Mouse (Mus musculus) CD4-positive helper T cell, adult 2 months (primary cell): ENCODE data around the gene Glipr1l1.
"Not testable (repeated sequence)": the region's sequence is repeated elsewhere in the genome, so short reads cannot be mapped to it uniquely, and the experiment has no call there.

Experiments
- DNase-seq: peaks from one replicate; pipeline ENCODE4 v3.0.0-alpha.2; 2012; ENCODE audit warnings: low read depth, missing footprints, low spot score

Glipr1l1 gene

DNA sequence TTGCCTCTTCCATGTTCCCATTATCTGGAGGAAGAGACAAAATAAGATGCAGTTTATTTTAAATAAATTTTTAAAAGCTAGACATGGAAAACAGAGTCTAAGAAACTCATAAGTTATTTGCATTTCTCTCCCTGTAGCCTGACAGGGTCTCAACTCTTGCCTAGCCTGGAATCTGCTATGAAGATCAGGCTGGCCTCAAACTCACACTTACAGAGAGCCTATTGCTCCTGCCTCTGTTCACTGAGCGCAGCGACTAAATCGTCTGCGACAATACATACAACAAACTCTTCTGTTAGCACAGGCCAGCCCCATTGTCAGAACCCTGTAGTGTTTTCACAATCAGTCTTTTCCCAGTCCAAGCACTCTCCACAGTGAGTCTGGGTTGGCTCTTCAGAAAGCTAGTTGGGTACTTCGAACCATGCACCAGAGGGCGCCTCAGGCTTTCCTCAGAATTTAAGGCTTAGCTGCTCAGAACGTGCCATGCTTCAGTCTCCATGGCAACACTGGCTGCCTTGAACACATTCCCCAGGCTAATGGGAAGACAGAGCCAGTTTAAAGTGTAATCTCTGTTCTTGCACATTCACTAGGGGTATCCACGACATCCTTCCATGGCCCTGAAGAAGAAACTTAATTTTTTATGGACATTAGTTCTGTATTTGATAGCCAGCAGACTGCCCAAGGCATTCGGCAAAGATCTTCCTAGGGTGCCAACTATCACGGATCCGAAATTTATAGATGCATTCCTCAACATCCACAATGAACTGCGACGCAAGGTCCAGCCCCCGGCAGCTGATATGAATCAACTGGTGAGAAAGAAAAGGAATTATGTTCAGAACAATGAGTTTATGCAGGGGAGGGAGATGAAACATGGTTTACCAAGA is at the start of gene Glipr1l1:
Gene Glipr1l1 (plus strand): TSS at position 488 of the 881 bp plus-strand sequence.
- peak; percentile 7 for DNase-seq

DNA sequence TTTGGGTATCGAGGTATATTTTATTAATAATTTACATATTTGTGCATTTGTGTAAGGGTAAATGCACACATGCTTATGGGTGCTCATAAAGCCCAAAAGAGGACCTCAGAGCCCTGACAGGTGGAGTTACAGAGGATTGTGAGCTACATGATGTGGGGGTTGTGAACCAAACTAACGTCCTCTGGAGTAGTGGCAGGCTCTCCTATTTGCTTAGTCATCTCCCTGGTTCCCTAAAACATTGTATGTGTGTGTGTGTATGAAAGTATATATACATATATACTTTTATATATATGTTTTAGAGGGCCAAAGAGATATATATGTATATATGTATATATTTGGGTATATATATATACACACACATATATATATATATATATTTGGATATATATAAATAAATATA is 36.4 kb upstream of the Glipr1l1 start:
- no peak for DNase-seq

DNA sequence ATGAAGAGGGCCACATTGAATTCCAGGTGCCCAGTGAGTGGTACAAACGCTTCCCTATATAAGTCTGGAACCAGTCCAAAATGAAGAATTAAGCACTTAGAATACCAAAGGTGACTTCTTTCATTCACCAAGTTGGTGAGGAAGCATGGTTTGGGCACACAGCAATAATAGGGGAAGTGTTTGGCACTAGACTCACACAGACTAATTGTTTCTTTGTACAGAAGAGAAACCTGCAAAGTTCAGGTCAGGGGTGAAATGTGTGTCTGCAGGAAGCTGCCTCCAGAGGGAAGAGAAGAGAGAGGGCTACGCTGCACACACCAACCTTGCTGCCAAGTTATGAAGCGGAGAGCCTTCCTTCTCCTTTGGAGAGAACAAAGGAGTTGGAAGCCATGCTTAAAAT is 31.3 kb upstream of the Glipr1l1 start:
- not testable (repeated sequence) for DNase-seq

DNA sequence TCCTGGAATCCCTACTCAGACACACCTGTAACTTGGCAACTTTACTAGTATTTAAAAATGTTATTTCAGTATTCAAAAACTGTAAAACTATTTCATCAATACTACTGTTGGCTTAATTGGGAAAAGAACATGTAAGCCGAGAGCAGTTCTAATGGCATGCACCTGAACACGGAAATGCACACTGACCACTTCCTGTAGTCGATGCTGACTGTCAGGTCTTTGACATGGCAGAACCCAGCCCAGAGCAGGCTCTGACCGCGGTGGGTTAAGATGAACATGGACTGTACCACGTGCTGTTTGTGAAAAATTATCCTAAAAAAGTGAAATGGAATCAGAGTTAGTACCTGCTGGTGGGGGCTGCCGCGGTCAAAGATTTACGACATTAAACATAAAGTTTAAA is 16.5 kb upstream of the Glipr1l1 start:
- DNase-seq: not testable (repeated sequence)

DNA sequence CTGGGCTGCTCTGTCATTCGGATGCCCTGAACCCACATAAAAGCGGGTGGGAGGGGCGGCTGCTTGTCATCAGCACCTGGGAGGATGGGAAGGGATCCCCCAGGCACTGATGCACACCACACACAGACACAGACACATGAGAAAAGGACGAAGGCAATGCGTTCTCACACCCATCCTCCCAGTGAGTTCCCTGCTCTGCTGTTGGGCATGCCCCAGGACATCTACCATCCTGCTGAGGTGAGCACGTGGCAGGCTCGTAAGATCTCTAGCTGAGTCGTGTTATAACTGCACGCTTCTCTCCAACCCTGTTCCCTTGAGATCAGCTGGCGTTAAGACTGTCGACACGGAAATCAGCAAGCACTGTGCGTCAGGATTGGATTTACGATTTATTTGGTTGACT is 15.7 kb upstream of the Glipr1l1 start:
- DNase-seq: not testable (repeated sequence)

DNA sequence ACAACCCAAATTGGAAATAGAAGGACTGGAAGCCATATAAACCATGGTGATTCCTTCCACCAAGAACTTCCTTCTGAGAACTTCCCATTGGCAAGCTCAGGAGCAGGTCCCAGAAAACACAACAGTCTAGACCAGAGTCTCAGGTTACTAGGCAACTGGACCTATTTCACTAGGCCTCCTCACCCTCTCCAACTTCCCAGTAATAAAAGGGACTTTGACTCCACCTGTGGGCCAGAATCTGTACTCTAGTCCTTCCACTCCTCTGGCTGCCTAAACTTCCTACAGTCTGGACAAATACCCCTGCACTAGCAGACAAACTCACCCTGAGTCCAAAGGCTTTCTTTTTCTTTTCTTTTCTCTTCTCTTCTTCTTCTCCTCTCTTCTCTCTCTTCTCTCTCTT is 8.8 kb upstream of the Glipr1l1 start:
- DNase-seq: peak; percentile 3

DNA sequence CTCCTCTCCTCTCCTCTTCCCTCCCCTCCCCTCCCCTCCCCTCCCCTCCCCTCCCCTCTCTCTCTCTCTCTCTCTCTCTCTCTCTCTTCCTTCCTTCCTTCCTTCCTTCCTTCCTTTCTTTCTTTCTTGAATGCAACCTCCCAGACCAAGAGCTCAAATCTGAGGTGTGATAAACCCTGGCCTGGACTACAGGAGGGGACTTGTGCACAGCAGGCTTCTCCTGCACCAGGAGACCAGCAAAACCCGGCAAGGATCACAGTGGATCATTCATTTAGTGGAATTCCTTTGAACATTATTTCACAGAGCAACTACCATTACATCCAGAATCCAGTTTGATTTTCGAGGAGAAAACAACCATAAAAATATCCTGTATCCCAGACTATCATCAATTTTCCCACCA is 8.0 kb upstream of the Glipr1l1 start:
- peak; percentile 9 for DNase-seq

DNA sequence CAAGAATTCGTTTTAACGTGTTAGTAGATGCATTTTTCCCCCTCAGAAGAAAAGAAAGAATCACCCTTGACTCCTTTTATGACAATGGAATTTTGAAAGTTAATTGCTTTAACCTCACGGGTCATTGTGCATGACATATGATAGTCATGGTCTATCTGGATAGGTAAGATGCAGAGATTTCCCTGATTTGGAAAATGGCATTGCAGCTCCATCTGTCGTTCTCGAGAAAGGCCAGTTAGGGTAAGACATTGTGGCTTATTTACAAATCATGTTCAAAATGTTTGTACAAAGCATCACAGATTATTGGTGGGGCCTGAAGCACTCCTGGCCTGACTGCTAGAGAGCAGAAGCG is 570 bp downstream of the Glipr1l1 start:
- not testable (repeated sequence) for DNase-seq

DNA sequence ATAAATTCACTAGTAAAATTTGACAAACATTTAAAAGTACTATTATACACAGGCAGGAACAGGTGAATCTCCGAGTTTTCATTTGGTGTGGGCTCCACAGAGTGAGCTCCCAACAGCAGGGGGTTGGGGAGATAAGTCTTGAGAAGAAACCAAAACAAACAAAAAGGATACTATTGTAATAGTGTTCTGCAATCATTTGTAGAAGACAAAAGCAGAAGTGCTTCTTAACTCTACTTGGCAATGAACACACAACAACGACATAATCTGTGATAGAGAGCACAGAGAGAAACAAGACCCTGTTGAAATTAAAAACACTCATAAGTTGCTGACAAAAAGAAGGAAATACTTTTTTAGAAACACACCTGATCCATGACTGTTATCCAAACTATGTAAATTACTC is 20.1 kb downstream of the Glipr1l1 start:
- DNase-seq: no peak

DNA sequence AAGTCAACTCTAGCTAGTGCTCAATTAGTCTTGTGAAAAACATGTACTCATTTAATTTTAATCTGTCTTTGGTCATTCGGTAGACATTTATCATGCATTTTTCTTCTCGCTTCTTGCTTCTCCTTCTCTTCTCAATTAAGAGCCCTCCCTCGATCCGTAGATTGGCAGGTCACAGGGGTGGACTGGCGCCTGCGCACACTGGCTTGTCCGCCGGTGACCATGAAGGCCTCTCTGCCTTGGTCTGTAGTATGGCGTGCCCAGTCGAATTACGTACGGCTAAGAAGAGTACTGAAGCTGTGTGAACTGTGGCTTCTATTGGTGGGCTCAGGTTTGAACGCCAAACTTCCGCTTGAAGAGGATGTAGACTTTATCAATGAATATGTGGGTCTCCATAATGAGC is 23.2 kb downstream of the Glipr1l1 start, which contains the start of gene Glipr1l2:
Gene Glipr1l2 (plus strand): TSS at position 198 of the 400 bp plus-strand sequence.
- DNase-seq: no peak

DNA sequence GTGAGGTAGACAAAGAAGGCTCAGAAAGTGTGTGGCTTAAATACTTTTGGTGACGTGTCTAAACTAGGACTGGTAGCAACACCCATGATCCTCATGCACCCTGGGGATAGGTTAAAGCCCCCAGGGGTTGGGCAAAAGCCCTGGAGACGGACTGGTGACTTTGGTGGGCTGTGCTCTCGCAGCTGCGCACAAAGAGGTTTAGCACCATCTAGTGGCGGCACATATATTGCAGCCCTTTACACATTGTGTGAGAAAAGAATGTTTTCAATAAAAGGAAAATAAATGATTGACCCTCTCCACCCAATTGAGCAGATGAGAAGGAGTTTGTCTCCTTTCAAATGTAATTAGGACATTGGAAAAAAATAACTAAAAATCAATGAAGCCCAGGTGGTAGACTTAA is 45.8 kb downstream of the Glipr1l1 start:
- DNase-seq: peak; percentile 58

DNA sequence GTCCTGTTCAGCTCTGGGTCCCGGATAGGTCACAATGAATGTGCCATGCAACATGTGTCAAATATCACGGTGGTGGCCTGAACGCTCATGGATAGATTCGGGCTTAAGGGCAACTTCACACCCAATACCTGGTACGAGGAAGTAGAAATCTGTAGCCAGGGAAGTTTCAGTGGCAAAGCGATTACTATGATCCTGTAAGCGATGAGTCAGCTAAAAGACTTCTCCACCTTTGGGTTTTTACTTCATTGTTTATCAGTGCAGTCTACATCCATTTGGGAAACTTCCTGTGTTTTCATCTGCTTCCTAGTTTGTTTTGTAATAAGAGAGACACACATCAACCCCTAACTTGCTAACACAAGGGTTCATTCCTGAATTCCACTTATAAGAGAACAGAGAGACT is 50.4 kb downstream of the Glipr1l1 start:
- no peak for DNase-seq

DNA sequence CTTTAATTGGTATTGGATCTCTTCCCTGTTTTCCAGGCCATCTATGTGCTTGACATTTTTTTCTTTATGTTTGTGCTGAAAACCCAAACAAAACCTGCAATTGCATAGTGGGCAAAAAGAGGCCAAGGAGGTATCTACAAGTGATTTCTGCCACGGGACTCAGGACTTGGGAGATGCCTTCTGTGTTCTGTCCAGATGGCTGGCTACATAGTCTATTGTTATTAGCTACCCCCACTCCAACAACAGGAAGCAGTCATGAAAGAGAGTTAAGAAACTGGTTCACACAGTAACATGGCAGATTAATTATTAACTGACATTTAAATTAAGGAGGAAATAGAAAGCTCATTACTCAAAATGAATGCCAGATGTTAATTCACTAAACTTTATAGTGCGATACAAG is 65.1 kb downstream of the Glipr1l1 start:
- not testable (repeated sequence) for DNase-seq

DNA sequence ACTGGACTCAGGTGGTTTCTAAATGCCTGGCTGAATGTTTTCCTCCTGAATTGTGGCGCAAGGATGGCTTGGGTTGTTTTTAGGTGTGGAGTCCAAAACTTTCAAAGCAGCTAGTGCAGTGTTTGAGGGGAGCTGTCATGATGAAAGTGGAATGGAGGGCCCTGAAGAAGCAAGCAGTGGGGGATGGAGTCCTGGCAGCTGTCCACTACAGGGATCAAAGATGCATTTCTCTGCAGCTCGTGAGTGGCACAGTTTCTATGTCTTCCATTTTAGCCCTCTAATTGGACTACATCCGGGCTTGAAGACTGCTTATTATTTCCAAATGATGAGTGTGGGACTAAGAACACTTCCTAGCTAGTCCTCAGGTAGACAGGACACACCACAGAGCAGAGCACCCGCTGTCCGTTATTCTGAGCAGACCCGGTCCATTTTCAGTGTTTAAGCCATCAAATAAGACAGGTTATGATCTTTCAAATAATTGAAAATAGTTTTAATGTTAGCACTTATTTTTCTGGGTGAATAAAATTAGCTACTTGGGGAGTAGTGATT is 67.8 kb downstream of the Glipr1l1 start:
- DNase-seq: not testable (repeated sequence)
